Mouse (Mus musculus) brain, embryonic 14.5 days (tissue): ENCODE measurements around the gene Psmg3.

Experiments
- CTCF ChIP-seq: fragments of 200-500 bp; IDR thresholded peaks from 2 replicates; pipeline ENCODE4 v1.5.1; 2012; ENCODE audit warnings: inconsistent platforms, mild to moderate bottlenecking, moderate library complexity, borderline replicate concordance; ENCODE audit not compliant: insufficient read depth, insufficient read length; ENCODE audit errors: extremely low read depth
- POLR2A ChIP-seq: fragments of 200-500 bp; IDR thresholded peaks from 2 replicates; pipeline ENCODE4 v1.6.1; 2012; ENCODE audit warnings: mild to moderate bottlenecking, inconsistent platforms, borderline replicate concordance; ENCODE audit not compliant: poor library complexity, insufficient read depth, insufficient read length, severe bottlenecking; ENCODE audit errors: extremely low read depth

- no peak for TF ChIP-seq POLR2A
- TF ChIP-seq CTCF = no peak
These were observed 37.2 kb downstream of the Psmg3 start for GRCm38 (mm10) chr5:139789466-139789865.
